Mouse (Mus musculus): ENCODE results near the gene Crtam. TPM values are rescaled to one million over a fixed set of nuclear protein-coding genes. Genes with fewer than 3 reads are reported as not detected.

Gene Crtam
- 0.06 and 0.17 TPM in 2 replicates for polyA plus RNA-seq (2014; fragmentation: Nextera tagmentation; extraction: Ambion mirVana)

- no peak within 1 kb of the TSS for H3K4me2 ChIP-seq (replicated peaks; ENCODE audit: low read depth, low read length)
- no peaks in the 10 kb centered on the region for H3K36me3 ChIP-seq (ENCODE audit: control insufficient read depth, insufficient read depth, low read length)
- H3K4me3 ChIP-seq (ENCODE audit: low read depth, low read length): no peak within 1 kb of the TSS
- H3K27ac ChIP-seq (ENCODE audit: low read depth, low read length): no peak within 1 kb of the TSS
- no peaks in the 10 kb centered on the region for H3K27me3 ChIP-seq (ENCODE audit: control insufficient read depth, insufficient read depth, low read length)
- DNase-seq (ENCODE audit: low spot score) (no peak), ATAC-seq (ENCODE audit: low FRiP score) (no peak)
- 60% methylated on average over 4 of the region's 4 CpGs for WGBS
- no peaks in the 10 kb centered on the region for H3K4me1 ChIP-seq (replicated peaks; ENCODE audit: control insufficient read depth, insufficient read depth, low read length)
- no peak within 1 kb of the TSS for H3K9ac ChIP-seq (ENCODE audit: low read depth, low read length)
- H3K9me3 ChIP-seq (ENCODE audit: control insufficient read depth, low read length): no peaks in the 10 kb centered on the region
Observed at GRCm38 (mm10) chr9:41004415-41004814, at the start of gene Crtam. Gene Crtam (minus strand): TSS chr9:41004628.

DNA sequence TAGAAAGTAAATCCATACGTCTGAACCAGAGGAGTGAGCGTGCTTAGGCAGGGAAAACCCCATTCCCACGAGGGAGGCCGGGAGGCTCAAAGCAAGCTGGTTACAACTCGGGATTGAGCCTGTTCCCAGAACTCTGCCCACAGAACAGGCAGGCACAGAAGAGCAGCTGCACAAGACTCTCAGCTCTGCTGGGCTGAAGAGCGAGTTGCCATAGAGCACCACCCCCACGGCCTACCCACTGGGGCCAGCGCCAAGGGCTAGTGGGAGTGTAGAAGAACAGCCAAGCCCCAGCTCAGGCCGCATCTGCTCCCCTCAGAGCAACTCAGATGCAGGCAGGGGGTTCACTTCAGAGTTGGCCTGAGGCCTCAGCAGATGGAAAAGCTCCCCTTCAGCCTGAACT is 49.7 kb upstream of the Crtam start:
- no peak overlapping the region for H3K9ac ChIP-seq (ENCODE audit: low read depth, low read length)
- no peaks in the 10 kb centered on the region for H3K9me3 ChIP-seq (ENCODE audit: control insufficient read depth, low read length)
- H3K27ac ChIP-seq (ENCODE audit: low read depth, low read length): no peak overlapping the region
- 84% methylated on average over 9 of the region's 9 CpGs for WGBS
- no peaks in the 10 kb centered on the region for H3K27me3 ChIP-seq (ENCODE audit: control insufficient read depth, insufficient read depth, low read length)
- no peak for ATAC-seq (ENCODE audit: low FRiP score)
- DNase-seq (ENCODE audit: low spot score): no peak
- no peaks in the 10 kb centered on the region for H3K4me1 ChIP-seq (replicated peaks; ENCODE audit: control insufficient read depth, insufficient read depth, low read length)
- H3K4me3 ChIP-seq (ENCODE audit: low read depth, low read length): no peak overlapping the region
- no peak overlapping the region for H3K4me2 ChIP-seq (replicated peaks; ENCODE audit: low read depth, low read length)
- H3K36me3 ChIP-seq (ENCODE audit: control insufficient read depth, insufficient read depth, low read length): no peaks in the 10 kb centered on the region

DNA sequence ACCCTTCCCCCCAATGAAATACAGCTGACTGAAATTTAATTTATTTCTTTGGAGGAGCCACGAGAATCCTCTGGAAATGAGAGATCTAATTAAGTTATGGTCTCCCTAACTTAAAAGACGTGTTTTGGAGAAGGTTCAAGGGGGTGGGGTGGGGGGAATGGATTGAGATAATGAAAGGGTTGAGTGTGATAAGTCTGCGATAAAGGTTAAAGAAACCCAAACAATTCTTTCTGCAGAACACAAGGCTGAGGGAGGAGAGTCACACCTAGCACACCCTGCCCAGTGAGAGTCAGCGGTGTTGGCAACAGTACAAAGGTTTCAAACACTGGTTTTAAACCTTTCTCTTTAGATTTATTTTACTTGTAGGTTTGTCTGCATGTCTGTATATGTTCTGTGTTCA is 49.0 kb upstream of the Crtam start:
- Histone ChIP-seq H3K9me3 (ENCODE audit: control insufficient read depth, low read length) (no peaks in the 10 kb centered on the region), H3K27me3 (ENCODE audit: control insufficient read depth, insufficient read depth, low read length) (no peaks in the 10 kb centered on the region), H3K4me3 (ENCODE audit: low read depth, low read length) (no peak overlapping the region), H3K36me3 (ENCODE audit: control insufficient read depth, insufficient read depth, low read length) (no peaks in the 10 kb centered on the region), H3K9ac (ENCODE audit: low read depth, low read length) (no peak overlapping the region), H3K4me2 (replicated peaks; ENCODE audit: low read depth, low read length) (no peak overlapping the region), H3K4me1 (replicated peaks; ENCODE audit: control insufficient read depth, insufficient read depth, low read length) (no peaks in the 10 kb centered on the region), H3K27ac (ENCODE audit: low read depth, low read length) (no peak overlapping the region)
- DNase-seq (ENCODE audit: low spot score): no peak
- WGBS: 72% methylated on average over 4 of the region's 4 CpGs
- ATAC-seq (ENCODE audit: low FRiP score): no peak

DNA sequence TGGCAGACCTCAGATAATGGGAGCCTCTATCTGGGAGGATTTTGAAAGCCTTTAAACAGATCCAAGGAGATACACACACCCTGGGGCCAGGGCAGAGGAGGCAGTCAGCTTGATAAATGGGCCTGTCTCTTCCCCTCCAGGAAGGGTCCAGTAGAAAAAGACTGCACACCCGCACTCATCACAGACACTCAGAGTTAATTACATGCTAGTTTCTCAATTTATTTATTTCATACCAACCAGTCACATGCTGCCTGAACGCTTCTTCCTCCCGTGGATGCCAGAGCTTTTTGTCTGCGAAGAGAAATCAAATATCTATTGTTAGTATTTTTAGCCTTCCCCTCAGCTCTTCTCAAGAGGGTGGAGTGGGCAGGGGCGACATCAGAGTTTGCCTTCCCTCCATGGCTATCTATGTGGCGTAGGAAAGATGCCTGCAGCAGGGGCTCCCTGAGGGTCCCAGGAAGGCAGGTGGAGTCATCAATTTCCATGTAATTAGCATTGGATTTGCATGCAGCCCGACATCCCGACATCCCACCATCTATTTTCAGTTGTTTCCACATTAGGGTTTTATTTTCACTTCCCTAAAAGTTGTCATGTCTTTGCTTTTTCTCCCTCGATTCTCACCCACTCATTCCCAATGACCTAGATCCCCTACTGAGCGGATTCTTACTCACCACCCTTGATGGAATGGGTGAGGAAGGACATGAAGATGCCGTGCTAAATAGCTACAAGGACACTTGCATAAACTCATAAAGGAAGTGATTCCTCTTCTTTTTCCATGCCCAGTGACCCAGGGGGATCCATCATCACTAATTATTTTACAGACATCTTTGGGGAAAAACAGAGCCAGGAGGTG is 46.9 kb upstream of the Crtam start:
- Histone ChIP-seq H3K9me3 (ENCODE audit: control insufficient read depth, low read length) (no peaks in the 10 kb centered on the region), H3K27ac (ENCODE audit: low read depth, low read length) (peak overlapping the region; percentile 59), H3K4me2 (replicated peaks; ENCODE audit: low read depth, low read length) (no peak overlapping the region), H3K9ac (ENCODE audit: low read depth, low read length) (no peak overlapping the region), H3K4me3 (ENCODE audit: low read depth, low read length) (no peak overlapping the region), H3K36me3 (ENCODE audit: control insufficient read depth, insufficient read depth, low read length) (no peaks in the 10 kb centered on the region), H3K27me3 (ENCODE audit: control insufficient read depth, insufficient read depth, low read length) (no peaks in the 10 kb centered on the region), H3K4me1 (replicated peaks; ENCODE audit: control insufficient read depth, insufficient read depth, low read length) (no peaks in the 10 kb centered on the region)
- no peak for DNase-seq (ENCODE audit: low spot score)
- ATAC-seq (ENCODE audit: low FRiP score): peak; percentile 53; the same call in 1 of the 2 replicates
- WGBS: 57% methylated on average over 11 of the region's 11 CpGs

- no peaks in the 10 kb centered on the region for H3K27me3 ChIP-seq (ENCODE audit: control insufficient read depth, insufficient read depth, low read length)
- WGBS: 78% methylated on average over 12 of the region's 12 CpGs
- DNase-seq (ENCODE audit: low spot score): no peak
- no peaks in the 10 kb centered on the region for H3K9me3 ChIP-seq (ENCODE audit: control insufficient read depth, low read length)
- H3K4me3 ChIP-seq (ENCODE audit: low read depth, low read length): no peak overlapping the region
- H3K9ac ChIP-seq (ENCODE audit: low read depth, low read length): no peak overlapping the region
- H3K4me1 ChIP-seq (replicated peaks; ENCODE audit: control insufficient read depth, insufficient read depth, low read length): no peaks in the 10 kb centered on the region
- H3K36me3 ChIP-seq (ENCODE audit: control insufficient read depth, insufficient read depth, low read length): no peaks in the 10 kb centered on the region
- ATAC-seq (ENCODE audit: low FRiP score): no peak
- no peak overlapping the region for H3K4me2 ChIP-seq (replicated peaks; ENCODE audit: low read depth, low read length)
- H3K27ac ChIP-seq (ENCODE audit: low read depth, low read length): peak overlapping the region; percentile 59
Observed at GRCm38 (mm10) chr9:41050331-41051079, 46.1 kb upstream of the Crtam start.

DNA sequence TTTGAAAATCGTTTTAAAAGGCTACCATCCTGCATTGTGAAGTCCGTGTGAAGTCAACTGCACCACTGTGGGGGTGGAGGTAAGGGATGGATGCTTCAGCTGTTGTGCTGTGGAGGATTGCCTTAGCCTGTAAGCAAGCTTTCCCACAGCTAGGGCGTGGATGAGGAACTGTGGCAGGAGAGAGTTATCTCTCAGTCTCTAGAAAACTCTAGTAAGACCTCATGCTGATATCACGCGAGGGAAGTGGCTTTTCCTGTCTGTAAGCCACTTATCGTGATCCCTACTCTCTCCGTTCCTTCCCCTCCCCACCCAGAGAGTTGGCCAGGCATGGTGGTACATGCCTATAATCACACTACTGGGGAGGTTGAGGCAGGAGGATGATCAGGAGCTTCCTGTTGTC is 44.9 kb upstream of the Crtam start:
- H3K4me2 ChIP-seq (replicated peaks; ENCODE audit: low read depth, low read length): no peak overlapping the region
- no peaks in the 10 kb centered on the region for H3K36me3 ChIP-seq (ENCODE audit: control insufficient read depth, insufficient read depth, low read length)
- ATAC-seq (ENCODE audit: low FRiP score) (no peak), DNase-seq (ENCODE audit: low spot score) (no peak)
- H3K27me3 ChIP-seq (ENCODE audit: control insufficient read depth, insufficient read depth, low read length): no peaks in the 10 kb centered on the region
- H3K27ac ChIP-seq (ENCODE audit: low read depth, low read length): no peak overlapping the region
- no peaks in the 10 kb centered on the region for H3K4me1 ChIP-seq (replicated peaks; ENCODE audit: control insufficient read depth, insufficient read depth, low read length)
- WGBS: 91% methylated on average over 7 of the region's 7 CpGs
- H3K4me3 ChIP-seq (ENCODE audit: low read depth, low read length): no peak overlapping the region
- no peak overlapping the region for H3K9ac ChIP-seq (ENCODE audit: low read depth, low read length)
- H3K9me3 ChIP-seq (ENCODE audit: control insufficient read depth, low read length): no peaks in the 10 kb centered on the region

DNA sequence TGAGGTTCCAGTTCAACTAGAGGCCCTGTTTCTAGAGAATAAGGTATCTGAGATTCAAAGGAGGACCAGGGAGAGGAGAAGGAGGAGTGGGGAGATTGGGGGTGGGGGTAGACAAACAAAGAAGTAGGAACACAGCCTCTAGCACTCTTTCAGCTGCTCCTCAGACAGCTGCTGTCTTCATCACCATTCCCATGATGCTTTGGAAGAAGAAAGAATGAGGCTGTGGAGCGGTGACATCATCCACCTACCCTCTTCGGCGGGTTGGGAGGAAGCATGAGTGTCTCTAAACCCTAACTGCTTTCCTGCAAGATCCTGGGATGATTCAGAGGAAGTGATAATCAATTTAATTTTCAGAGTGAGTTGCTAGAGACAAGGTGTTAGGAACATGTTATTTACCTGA is 44.4 kb upstream of the Crtam start:
- H3K36me3 ChIP-seq (ENCODE audit: control insufficient read depth, insufficient read depth, low read length): no peaks in the 10 kb centered on the region
- DNase-seq (ENCODE audit: low spot score): no peak
- H3K27ac ChIP-seq (ENCODE audit: low read depth, low read length): no peak overlapping the region
- no peaks in the 10 kb centered on the region for H3K9me3 ChIP-seq (ENCODE audit: control insufficient read depth, low read length)
- 88% methylated on average over 3 of the region's 3 CpGs for WGBS
- H3K9ac ChIP-seq (ENCODE audit: low read depth, low read length): no peak overlapping the region
- no peak overlapping the region for H3K4me3 ChIP-seq (ENCODE audit: low read depth, low read length)
- ATAC-seq (ENCODE audit: low FRiP score): no peak
- no peaks in the 10 kb centered on the region for H3K27me3 ChIP-seq (ENCODE audit: control insufficient read depth, insufficient read depth, low read length)
- H3K4me2 ChIP-seq (replicated peaks; ENCODE audit: low read depth, low read length): no peak overlapping the region
- H3K4me1 ChIP-seq (replicated peaks; ENCODE audit: control insufficient read depth, insufficient read depth, low read length): no peaks in the 10 kb centered on the region

- Histone ChIP-seq H3K27ac (ENCODE audit: low read depth, low read length) (no peak overlapping the region), H3K27me3 (ENCODE audit: control insufficient read depth, insufficient read depth, low read length) (no peaks in the 10 kb centered on the region), H3K9ac (ENCODE audit: low read depth, low read length) (no peak overlapping the region), H3K4me1 (replicated peaks; ENCODE audit: control insufficient read depth, insufficient read depth, low read length) (no peaks in the 10 kb centered on the region), H3K4me2 (replicated peaks; ENCODE audit: low read depth, low read length) (no peak overlapping the region), H3K9me3 (ENCODE audit: control insufficient read depth, low read length) (no peaks in the 10 kb centered on the region), H3K36me3 (ENCODE audit: control insufficient read depth, insufficient read depth, low read length) (no peaks in the 10 kb centered on the region), H3K4me3 (ENCODE audit: low read depth, low read length) (no peak overlapping the region)
- 95% methylated on average over 7 of the region's 7 CpGs for WGBS
- ATAC-seq (ENCODE audit: low FRiP score): no peak
- DNase-seq (ENCODE audit: low spot score): no peak
Observed at GRCm38 (mm10) chr9:41048216-41048615, 43.8 kb upstream of the Crtam start.

DNA sequence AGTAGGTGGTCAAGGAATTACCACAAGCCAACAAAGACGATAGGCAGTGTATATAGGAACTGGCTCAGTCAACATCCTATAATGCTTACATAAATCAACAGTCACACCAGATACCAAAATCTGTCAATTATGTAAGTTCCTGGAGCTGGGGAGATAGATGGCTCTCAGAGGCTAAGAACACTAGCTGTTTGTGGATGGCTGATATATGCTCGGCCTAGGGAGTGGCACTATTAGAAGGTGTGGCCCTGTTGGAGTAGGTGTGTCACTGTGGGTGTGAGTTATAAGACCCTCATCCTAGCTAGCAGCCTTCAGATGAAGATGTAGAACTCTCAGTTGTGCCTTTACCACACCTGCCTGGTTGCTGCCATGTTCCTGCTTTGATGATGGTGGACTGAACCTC is 43.2 kb upstream of the Crtam start:
- Histone ChIP-seq H3K4me1 (replicated peaks; ENCODE audit: control insufficient read depth, insufficient read depth, low read length) (no peaks in the 10 kb centered on the region), H3K4me2 (replicated peaks; ENCODE audit: low read depth, low read length) (no peak overlapping the region), H3K36me3 (ENCODE audit: control insufficient read depth, insufficient read depth, low read length) (no peaks in the 10 kb centered on the region), H3K9ac (ENCODE audit: low read depth, low read length) (no peak overlapping the region), H3K9me3 (ENCODE audit: control insufficient read depth, low read length) (no peaks in the 10 kb centered on the region), H3K27me3 (ENCODE audit: control insufficient read depth, insufficient read depth, low read length) (no peaks in the 10 kb centered on the region), H3K27ac (ENCODE audit: low read depth, low read length) (no peak overlapping the region), H3K4me3 (ENCODE audit: low read depth, low read length) (no peak overlapping the region)
- ATAC-seq (ENCODE audit: low FRiP score): no peak
- DNase-seq (ENCODE audit: low spot score): no peak
- WGBS: 88% methylated on average over 2 of the region's 2 CpGs

All from hindbrain, embryonic 11.5 days (tissue).